Mouse (Mus musculus) T-helper 1 cell (primary cell): Measurements from ENCODE around the gene Calhm3.

Source experiments
- in situ Hi-C: fragments of 300-600 bp; cut with MboI, MseI; formaldehyde crosslinking; loops from one replicate; pipeline ENCODE4 v1.15.1; 2025; ENCODE audit warnings: high pct_unique_total_duplicates

The Calhm3 gene

DNA sequence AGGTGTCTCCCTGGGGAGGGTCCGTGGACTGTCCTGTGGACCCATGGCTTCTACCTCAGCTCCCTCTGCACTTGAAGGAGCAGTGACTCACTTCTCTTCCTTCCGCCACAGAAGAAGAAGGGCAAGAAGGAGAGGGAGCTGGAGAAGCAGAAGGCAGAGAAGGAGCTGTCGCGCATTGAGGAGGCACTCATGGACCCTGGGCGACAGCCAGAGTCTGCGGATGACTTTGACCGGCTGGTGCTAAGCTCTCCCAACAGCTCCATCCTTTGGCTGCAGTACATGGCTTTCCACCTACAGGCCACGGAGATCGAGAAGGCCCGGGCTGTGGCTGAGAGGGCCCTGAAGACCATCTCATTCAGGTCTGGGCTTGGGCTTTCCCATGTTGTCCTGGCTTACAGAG, 29.4 kb downstream of the Calhm3 start:
- in situ Hi-C loops, result no loop called here

DNA sequence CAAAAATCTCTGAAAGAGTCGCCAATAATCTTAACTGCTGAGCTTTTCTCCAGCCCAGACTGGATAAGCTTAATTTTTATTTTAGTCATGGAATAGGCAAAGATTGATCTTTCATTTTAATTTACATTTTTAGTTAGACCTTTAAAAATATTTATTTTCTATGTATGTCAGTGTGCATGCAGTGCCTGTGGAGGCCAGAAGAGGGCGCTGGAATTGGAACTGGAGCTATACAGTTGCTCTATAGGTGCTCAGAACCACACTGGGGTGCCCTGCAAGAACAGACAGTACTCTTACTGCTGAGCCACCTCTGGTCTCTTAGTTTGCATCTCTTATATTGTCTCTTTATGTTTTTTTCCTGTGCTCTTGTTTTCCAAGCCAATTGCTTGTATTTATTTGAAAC, 34.8 kb downstream of the Calhm3 start:
- in situ Hi-C loops, result loop anchor here (5.0 to 25.0 kb wide), 2 partner anchors 44 to 1361 kb away; no protein-coding TSS in a partner anchor

DNA sequence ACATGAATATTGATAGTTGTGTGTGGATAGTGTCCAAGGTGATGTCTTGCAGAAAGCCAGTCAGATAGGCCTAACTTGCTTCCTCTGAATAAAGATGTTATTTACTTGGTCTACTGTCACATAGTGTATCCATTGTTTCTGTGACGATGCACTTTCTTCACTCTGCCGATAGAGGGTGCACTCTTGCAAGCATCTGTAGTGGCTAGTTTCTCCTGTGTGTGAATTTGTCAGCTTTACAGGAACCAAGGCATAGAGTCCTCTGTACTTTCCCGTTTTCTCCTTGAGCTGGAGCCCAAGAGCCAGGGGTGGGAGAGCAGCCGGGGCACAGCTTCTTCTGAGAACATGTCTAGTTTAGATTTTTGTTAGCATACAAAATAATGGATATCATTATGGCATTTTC, 36.5 kb downstream of the Calhm3 start:
- in situ Hi-C loops, result loop anchor here (5.0 to 25.0 kb wide), 2 partner anchors 46 to 1359 kb away; no protein-coding TSS in a partner anchor

DNA sequence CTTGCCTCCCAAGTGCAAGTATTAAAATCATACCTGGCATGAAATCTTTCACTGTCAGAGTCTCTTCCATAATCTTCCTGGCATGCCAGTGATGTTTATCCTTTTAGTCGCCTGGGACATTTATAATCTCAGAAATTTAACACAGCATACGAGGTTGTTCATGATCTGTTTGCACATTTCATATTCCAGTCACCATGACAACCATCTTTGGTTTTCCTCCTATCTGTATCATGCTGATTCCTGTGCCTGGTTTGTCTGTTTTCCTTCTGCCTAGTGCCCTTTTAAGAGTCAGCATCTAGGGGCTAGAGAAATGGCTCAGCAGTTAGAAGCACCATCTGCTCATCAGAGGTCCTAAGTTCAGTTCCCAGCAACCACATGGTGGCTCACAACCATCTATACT, 38.9 kb downstream of the Calhm3 start:
- in situ Hi-C loops, result loop anchor here (25.0 kb wide), 1 partner anchor 1356 kb away; no protein-coding TSS in a partner anchor

DNA sequence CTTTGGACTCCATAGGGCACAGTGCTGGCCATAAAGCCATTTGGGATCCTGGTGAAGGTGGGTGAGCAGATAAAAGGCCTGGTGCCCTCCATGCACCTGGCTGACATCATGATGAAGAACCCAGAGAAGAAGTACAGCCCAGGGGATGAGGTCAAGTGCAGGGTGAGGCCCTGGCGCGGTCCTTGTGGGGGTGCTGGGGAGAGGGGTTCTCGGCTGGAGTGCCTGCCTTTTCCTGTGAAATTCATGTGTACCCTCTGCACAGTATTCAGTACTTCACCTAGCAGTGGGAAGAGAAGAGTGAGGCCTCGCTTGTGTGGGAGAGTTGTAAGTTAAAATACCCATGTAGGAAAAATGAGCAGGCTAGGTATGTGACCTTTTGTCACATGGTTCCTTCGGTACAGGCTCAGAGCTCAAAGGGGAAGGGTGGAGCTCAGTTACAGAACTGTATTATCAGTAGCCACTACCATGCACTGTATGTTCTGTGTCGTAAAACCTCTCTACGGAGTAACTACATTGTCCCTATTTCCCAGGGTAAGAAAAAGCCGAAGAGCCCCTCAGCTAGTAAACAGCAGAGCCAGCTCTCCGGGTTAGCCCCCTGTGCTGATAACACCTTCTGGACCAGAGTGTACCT, 52.8 kb downstream of the Calhm3 start:
- in situ Hi-C loops, result loop anchor here (25.0 kb wide), 1 partner anchor 1342 kb away; no protein-coding TSS in a partner anchor
